Mouse (Mus musculus) G1E (cell line): Measurements from ENCODE around the gene Gm7347. TPM values are rescaled to one million over a fixed set of nuclear protein-coding genes. Genes with fewer than 3 reads are reported as not detected.

ENCODE experiments used
- polyA plus RNA-seq: library from polyadenylated mRNA; stranded (reverse); fragments of >175 nt; gene quantifications from 2 replicates; pipeline ENCODE4 v1.2.3, GENCODE M21; 2012
- total RNA-seq, 2 experiments: library from RNA; stranded (forward) in 1 of 2; stranded (reverse) in 1 of 2; fragments of 200-1000 nt in 1 of 2; fragments of >200 nt in 1 of 2; fragmentation: Nextera tagmentation in 1 of 2; gene quantifications; 2 replicates each; pipeline ENCODE4 v1.2.3; 2014 to 2017

Gene Gm7347
- total and polyA plus RNA-seq, 3 experiments: 0.22 TPM; not detected in 2

Other genes with a start within 250 kb of the Gm7347 start
- gene Gm21663, start 116.2 kb downstream of the Gm7347 start, total RNA-seq (2014; fragmentation: Nextera tagmentation): not detected in 2 replicates
- not detected in 2 replicates for gene Gm21663, start 116.2 kb downstream of the Gm7347 start, total RNA-seq (2017)
- gene Gm21663, start 116.2 kb downstream of the Gm7347 start, polyA plus RNA-seq: not detected in 2 replicates
- not detected in 2 replicates for gene Gm21671, start 104.2 kb downstream of the Gm7347 start, total RNA-seq (2014; fragmentation: Nextera tagmentation)
- 0.16 TPM in 1 of 2 replicates, not detected in the other for gene Gm21671, start 104.2 kb downstream of the Gm7347 start, total RNA-seq (2017)
- gene Gm21671, start 104.2 kb downstream of the Gm7347 start, polyA plus RNA-seq: not detected in 2 replicates
- gene Gm21680, start 85.9 kb downstream of the Gm7347 start, total RNA-seq (2014; fragmentation: Nextera tagmentation): 1.2 TPM in 1 of 2 replicates, not detected in the other
- 0.06 TPM in 1 of 2 replicates, not detected in the other for gene Gm21680, start 85.9 kb downstream of the Gm7347 start, total RNA-seq (2017)
- gene Gm21680, start 85.9 kb downstream of the Gm7347 start, polyA plus RNA-seq: not detected in 2 replicates
- gene Gm21698, start 69.9 kb downstream of the Gm7347 start, total RNA-seq (2014; fragmentation: Nextera tagmentation): not detected in 2 replicates
- gene Gm21698, start 69.9 kb downstream of the Gm7347 start, total RNA-seq (2017): 0.22 TPM in 1 of 2 replicates, not detected in the other
- gene Gm21698, start 69.9 kb downstream of the Gm7347 start, polyA plus RNA-seq: not detected in 2 replicates
- gene Gm1979, start 53.8 kb downstream of the Gm7347 start, total RNA-seq (2014; fragmentation: Nextera tagmentation): not detected in 2 replicates
- gene Gm1979, start 53.8 kb downstream of the Gm7347 start, total RNA-seq (2017): 0.05 TPM in 1 of 2 replicates, not detected in the other
- gene Gm1979, start 53.8 kb downstream of the Gm7347 start, polyA plus RNA-seq: not detected in 2 replicates
- not detected in 2 replicates for gene Gm5862, start 35.7 kb downstream of the Gm7347 start, total RNA-seq (2014; fragmentation: Nextera tagmentation)
- gene Gm5862, start 35.7 kb downstream of the Gm7347 start, total RNA-seq (2017): not detected in 2 replicates
- gene Gm5862, start 35.7 kb downstream of the Gm7347 start, polyA plus RNA-seq: not detected in 2 replicates
- not detected in 2 replicates for gene Speer4a, start 19.0 kb downstream of the Gm7347 start, total RNA-seq (2014; fragmentation: Nextera tagmentation)
- 0.27 TPM in 1 of 2 replicates, not detected in the other for gene Speer4a, start 19.0 kb downstream of the Gm7347 start, total RNA-seq (2017)
- gene Speer4a, start 19.0 kb downstream of the Gm7347 start, polyA plus RNA-seq: not detected in 2 replicates
- not detected in 2 replicates for gene Gm10471, start 30.7 kb upstream of the Gm7347 start, total RNA-seq (2014; fragmentation: Nextera tagmentation)
- gene Gm10471, start 30.7 kb upstream of the Gm7347 start, total RNA-seq (2017): 0.12 and 0.16 TPM in 2 replicates
- gene Gm10471, start 30.7 kb upstream of the Gm7347 start, polyA plus RNA-seq: not detected in 2 replicates
- gene 5031410I06Rik, start 46.8 kb upstream of the Gm7347 start, total RNA-seq (2014; fragmentation: Nextera tagmentation): not detected in 2 replicates
- gene 5031410I06Rik, start 46.8 kb upstream of the Gm7347 start, total RNA-seq (2017): 0.33 and 0.46 TPM in 2 replicates
- not detected in 2 replicates for gene 5031410I06Rik, start 46.8 kb upstream of the Gm7347 start, polyA plus RNA-seq
- not detected in 2 replicates for gene Gm10220, start 62.8 kb upstream of the Gm7347 start, total RNA-seq (2014; fragmentation: Nextera tagmentation)
- gene Gm10220, start 62.8 kb upstream of the Gm7347 start, total RNA-seq (2017): 0.12 and 0.33 TPM in 2 replicates
- gene Gm10220, start 62.8 kb upstream of the Gm7347 start, polyA plus RNA-seq: not detected in 2 replicates
- gene Gm7361, start 199.1 kb upstream of the Gm7347 start, total RNA-seq (2014; fragmentation: Nextera tagmentation): not detected in 2 replicates
- gene Gm7361, start 199.1 kb upstream of the Gm7347 start, total RNA-seq (2017): 0.11 TPM in 1 of 2 replicates, not detected in the other
- not detected in 2 replicates for gene Gm7361, start 199.1 kb upstream of the Gm7347 start, polyA plus RNA-seq